Mouse (Mus musculus): ENCODE measurements around the gene Arsb.
A peak's percentile ranks its signal among the peaks of the same experiment; 100 is the strongest.

Gene Arsb

DNA sequence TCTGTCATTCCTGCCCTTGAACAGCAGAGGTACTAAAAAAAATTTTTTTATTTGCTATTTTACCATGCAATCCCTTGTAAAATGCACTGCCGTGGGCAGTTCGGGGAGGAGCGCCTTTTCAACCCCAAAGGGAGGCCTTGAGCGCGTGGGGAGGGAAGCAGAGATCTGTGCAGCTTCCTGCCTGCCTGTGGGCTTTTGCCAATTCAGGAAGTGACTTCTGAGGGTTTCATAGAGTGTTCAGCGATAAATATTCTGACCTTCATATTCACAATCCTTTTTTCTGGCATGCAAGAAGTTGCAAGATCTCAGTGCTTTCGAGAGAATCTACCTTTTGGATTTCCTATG is 151.1 kb downstream of the Arsb start:
- peak; percentile 33 for DNase-seq (ENCODE audit: low spot score)

DNA sequence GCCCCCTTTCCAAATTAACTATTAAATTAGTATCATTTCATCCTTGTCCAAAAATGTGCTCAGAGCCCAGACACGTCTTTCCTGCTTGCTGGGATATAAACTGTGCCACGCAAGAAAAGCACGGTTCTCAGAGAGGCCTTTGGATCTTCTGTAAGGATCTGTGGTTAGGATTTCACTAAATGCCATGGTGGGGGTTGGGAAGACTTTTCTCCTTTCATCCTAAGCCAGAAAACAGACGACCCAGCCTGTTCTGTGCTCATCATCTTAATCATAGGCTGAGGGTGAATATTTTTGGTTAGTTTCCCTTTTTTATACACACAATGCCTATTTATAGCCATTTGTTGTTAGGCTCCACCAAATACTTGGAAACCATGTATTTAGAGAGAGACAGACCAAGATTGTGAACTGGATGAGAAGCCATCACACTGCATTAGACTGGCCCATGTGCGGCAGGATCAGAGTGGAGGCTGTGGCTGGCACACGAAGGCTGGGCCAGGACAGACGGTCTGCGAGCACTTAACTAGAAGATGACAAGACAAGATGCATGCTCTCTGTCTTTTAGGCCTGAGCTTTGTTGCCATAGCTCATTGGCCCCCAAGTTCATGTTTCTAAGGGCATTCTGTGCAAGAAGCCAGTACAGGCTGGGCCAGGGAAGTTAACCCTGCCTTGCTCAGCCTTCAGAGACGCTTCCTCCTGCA is 153.5 kb downstream of the Arsb start:
- no peak for DNase-seq (ENCODE audit: low spot score)

DNA sequence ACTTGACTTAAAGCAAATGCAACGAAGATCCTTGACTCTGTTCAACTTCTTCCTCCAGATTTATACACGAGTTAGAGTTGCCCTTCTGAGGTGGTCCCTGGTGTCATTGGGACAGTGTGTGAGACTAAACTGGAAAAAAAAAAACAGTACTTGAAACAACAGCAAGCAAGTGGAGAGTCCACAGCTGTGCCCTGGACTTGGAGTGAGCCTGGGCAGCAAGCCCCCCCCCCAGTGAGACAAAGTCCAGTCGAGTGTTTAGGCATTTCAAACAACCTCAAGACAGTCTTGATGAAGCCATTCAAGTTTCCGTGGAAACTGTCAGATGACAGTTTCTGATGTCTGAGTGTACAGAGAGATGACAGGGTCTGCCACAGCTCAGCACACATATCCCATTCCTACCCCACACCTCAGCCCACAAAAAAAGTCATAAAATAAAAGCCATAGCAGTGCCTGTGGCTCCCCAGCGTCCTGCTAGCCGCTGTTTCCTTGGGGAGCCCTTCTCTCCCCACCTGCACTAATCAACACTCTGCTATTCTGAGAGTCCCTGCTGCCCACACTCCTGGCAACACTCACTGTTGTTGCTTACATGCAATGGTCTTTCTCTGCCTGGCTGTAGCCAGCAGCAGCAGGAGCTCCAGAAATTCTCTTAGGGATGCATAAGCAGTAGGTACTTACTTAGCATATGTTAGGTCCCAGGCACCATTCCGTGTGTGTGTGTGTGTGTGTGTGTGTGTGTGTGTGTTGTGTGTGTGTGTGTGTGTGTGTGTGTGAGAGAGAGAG is 159.3 kb downstream of the Arsb start:
- DNase-seq (ENCODE audit: low spot score): no peak

DNA sequence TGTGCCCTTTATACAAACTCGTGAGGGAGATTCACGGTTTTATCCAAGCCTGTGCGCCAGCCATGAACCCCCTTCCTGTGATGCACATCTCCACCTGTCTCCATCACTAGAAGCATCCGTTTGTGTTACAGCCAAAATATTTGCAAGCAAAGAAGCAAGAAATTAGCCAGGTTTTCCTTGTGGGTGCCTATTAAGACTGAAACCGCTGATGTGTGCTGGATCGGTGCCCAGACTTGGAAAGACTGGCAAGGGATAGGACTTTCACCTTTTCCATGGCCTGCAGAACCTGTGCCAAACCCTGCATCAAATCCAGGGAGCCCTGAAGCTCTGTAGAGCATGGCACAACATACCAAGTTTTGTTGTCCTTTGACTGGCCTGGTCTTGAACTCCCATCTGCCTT is 165.0 kb downstream of the Arsb start:
- DNase-seq (ENCODE audit: low spot score): no peak

DNA sequence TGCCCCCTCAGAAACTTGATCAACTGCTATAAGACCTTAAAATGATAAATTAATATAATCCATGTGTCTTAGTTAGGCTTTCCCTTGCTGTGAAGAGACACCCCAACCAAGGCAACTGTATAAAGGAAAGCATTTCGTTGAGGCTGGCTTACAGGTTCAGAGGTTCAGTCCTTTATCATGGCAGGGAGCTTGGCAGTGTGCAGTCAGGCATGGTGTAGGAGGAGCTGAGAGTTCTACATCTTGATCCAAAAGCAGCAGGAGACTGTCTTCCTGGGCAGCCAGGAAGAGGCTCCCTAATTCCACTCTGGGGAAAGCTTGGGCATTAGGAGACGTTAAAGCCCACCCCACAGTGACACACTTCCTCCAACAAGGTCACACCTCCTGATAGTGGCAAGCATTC is 166.7 kb downstream of the Arsb start:
- DNase-seq (ENCODE audit: low spot score): no peak

DNA sequence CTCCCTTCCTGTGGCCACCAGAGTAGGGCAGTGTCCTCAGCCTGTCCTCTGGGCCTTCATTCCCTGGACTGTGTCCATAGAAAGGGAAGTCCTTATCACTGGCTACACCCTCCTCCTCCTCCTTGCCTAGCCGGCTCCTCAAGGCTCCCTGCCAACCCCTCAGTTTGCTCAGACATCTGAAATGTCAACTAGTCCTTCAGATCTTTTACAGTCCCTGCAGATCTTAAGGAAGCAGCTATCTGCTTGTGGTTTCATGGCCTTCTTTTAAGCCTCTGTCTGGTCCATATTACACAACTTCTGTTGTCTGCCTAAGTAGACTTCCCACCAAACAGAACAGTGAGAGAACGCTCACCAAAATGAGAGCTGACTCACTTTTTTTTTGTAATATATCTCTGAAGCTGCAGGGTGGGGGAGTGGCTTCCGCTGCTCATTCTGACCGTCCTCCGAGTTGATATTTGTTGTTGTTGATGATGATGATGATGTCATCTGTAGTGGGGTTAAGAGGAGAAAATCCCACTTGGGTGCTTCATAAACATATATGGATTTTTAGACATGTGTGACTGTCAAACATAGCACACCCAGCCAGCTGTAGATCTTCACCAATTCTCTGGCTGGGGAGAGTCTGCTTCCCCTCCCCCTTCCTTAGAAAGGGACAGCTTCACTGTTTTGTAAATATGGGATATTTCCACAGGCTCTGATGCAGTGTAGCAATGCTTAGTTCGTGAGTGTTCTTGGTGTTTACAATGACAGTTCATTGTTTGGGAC is 168.1 kb downstream of the Arsb start:
- DNase-seq (ENCODE audit: low spot score): peak; percentile 26

DNA sequence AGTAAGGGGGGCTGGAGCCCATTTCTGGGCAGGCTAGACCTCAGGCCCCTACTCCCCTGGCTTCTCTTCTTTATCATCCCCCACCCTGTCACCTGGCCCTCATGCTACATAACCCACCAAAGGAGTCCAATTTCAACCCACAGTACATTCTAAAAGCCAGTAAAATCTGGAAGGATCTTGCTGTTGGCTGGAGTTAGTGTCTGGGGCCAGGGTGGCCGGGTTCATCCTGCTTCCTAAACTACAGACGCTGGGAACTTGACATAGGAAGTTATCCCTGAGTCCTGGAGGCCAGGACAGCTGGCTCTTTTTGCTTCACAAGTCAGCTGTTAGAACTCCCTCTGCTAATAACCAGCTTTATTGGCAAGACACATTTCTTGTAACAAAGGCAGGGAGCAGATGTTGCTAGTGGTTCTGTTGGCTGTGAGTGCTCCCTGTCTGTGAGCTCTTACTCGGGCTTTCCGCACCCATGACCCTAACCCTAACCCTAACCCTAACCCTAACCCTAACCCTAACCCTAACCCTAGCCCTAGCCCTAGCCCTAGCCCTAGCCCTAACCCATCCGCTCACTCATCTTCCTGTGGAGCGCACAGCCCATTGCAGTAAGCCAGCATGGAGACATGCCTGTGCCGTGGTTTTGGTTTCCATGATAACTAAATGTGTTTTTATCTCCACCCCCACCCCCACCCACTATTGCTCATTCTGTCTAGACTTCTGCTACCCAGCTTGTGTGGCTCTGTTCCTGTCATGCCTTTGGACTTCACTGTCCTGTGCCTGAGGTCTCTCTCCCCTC is 169.5 kb downstream of the Arsb start:
- peak; percentile 72 for DNase-seq (ENCODE audit: low spot score)

DNA sequence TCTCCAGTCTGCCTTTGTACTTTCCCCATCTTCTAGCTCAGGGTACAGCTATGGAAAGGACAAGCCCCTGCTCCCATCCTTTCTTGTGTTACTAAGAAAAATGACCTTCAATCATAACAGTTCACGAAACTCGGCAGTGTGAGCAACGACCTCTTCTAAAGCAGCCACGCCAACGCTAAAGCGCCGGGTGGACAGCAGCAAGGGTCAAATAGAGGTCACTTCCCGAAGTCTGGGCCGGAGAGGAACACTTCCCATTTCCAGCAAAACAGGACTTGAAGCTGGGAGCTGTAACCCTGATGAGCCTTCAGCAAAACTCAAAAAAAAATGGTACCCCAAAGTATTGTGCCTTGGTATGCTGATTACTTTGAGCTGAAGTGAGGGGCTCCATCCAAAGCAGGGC is 179.6 kb downstream of the Arsb start:
- DNase-seq (ENCODE audit: low spot score): no peak

DNA sequence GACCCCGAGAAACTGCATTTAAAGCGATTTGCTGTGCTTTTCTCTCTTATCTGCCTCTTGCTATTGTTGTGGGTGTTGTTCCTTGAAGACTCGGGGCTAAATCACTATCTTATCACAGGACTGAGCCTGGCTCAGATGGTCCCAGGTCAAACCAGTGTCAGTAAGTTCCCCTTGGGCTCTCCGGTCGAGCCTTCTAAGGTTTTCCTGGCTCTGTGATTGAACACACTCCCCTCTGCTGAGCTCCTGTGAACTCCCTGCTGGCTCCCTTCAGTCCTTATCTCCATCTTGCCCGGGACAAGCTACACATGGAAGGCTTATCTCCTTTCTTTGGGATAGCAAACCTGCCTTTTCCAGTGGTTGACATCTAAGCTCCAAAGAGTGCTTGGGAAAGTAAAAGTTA is 180.1 kb downstream of the Arsb start:
- DNase-seq (ENCODE audit: low spot score): no peak

DNA sequence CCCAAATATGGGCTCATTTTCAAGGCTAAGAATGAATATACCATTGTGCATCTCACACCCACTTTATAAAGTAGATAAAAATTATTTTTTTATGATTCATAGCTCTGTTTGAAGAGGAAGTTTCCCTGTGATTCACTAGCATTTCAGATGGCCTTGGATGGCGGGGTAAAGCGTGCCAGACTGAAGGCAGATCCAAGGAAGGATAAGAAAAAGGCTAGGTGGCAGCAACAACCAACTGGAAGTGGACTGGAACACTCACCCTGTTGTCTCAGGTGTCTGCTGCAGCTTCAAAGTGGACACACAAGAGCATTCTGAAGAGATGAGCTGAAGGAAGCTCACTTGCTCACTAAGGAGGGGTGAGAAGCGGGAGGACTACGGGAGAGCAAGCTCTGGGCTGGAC is 181.0 kb downstream of the Arsb start:
- no peak for DNase-seq (ENCODE audit: low spot score)

DNA sequence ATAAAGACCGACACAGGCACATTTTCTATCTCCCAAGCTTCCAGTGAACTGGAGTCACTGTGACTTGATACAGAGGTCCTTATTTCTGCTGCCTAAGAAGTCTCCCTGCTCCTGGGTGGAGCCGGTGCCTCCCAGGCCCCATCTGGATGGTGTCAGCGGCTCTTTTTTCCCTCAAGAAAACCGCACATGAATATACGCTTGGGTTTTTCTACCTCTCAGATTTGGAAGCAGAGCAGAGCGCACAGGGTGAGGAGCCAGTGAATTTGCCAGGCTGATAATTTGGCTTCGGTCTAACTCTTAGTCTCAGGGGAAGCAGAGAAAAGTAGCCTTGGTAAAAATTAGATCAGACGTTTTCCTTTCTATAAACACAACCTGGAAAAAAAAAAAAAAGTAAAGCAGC is 186.5 kb downstream of the Arsb start:
- no peak for DNase-seq (ENCODE audit: low spot score)

DNA sequence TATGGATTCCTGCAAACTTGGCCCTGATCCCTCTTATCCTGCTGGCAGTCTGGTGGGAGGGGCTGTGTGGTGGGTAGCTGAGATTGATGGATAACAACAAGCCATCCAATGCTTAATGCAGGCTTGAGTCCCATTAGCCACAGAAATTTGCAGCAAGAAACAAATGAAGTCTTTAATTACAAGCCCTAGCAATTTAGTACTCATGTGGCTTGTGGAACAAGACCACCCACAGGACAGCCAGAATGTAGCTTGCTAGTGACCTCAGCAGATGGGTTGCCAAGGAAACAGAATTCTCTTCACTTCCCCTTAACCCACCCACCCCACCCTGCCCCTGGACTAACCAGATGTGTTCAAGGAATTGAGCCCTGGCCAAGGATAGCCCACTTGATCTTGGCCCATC is 194.8 kb downstream of the Arsb start:
- DNase-seq (ENCODE audit: low spot score): no peak

DNA sequence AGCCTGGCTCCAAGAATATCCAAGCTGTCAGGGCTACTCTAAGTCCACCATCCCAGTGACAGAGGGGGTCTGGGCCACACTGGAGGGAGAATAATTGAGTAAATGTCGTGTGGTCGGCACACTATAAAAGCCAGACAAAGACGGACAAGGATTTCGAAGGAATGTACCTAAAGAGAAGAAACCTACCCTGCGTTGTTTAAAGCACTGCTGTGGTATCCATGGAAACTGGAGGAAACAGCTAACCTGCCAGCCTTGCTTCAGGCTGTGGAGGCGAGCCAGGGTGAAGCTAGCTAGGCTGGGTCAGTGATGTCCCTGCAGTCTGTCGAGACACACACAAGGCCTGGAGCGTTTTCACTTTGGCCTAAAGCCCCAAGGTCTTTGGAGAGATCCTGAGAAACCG is 195.7 kb downstream of the Arsb start:
- DNase-seq (ENCODE audit: low spot score): no peak

DNA sequence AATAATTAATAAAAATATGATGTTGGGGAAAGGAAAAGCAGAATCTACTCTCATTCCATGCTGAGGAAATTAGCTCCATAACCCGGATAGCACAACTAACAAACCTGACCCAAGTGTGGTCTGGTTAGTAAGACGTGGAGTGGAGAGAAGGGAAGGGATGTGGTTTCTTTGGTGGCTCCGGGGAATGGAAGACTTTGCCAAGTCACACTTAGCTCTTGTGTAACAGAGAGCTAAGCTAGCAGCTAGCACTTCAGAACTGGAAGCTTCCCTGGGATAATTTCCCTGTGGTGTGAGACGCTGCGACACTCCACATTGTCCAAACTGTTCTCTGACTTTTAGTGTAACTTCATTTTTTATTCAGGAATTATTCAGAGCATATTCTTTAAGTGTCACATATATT is 198.7 kb downstream of the Arsb start:
- no peak for DNase-seq (ENCODE audit: low spot score)

DNA sequence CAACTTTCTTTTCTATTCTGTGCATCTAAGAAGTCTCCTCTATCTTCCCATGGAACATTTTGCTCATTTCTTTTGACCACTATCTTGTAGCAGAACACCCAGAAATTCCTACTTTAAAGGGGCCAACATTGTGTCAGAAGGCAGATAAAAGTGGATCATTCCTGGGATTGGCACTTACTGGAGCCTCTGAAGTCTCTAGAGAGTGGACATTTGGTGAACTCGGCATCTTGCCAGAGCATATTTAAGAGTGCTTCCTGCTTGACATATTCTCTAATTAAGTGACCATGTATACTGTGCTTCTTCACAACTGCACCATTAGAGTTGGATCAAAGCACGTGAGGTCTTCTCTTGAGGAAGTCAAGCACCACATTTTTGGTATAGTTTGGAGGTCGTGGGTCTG is 201.0 kb downstream of the Arsb start:
- no peak for DNase-seq (ENCODE audit: low spot score)

DNA sequence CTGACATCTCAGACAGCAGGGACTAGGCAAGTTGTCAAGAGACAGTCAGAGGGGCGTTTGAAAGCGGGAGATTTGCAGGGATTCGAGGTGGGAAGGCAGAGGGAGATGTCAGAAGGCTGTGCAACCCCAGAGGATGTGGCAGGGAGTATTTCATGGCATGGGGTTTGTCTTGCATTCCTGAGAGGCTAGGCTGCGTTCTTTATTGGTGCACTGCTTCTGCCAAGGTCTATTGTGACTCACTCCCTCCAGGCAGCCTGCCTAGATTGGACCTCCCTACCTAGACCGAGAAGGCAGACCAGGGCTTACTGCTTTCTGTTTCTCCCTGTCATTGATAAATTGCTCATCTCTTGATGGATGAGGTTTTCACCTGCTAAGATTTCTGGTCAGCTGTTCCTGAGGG is 204.2 kb downstream of the Arsb start:
- no peak for DNase-seq (ENCODE audit: low spot score)

DNA sequence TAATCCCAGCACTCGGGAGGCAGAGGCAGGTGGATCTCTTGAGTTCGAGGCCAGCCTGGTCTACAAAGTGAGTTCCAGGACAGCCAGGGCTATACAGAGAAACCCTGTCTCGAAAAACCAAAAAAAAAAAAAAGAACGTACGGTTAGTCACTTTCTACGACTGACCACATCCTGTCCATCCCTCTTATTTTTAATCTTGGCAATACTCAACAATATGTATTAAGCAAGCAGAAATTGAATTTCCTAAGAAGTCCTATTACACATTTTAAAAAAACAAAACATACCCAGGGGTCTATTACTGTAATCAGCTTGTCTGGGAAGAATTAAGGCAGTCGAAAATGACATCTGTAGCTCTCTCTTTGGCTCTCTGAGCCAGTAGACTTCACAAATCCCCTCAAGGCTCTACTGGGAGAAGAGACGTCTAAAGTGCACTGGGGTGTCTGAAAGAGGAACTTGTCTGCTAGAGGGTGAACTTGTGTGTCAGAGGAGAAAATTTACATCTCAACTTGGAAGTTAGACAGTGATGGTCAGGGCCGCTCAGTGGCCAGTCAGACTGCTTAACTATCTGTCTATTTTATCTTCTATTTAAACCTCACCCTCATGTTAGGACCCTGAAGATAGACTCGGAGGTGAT is 205.6 kb downstream of the Arsb start:
- no peak for DNase-seq (ENCODE audit: low spot score)

DNA sequence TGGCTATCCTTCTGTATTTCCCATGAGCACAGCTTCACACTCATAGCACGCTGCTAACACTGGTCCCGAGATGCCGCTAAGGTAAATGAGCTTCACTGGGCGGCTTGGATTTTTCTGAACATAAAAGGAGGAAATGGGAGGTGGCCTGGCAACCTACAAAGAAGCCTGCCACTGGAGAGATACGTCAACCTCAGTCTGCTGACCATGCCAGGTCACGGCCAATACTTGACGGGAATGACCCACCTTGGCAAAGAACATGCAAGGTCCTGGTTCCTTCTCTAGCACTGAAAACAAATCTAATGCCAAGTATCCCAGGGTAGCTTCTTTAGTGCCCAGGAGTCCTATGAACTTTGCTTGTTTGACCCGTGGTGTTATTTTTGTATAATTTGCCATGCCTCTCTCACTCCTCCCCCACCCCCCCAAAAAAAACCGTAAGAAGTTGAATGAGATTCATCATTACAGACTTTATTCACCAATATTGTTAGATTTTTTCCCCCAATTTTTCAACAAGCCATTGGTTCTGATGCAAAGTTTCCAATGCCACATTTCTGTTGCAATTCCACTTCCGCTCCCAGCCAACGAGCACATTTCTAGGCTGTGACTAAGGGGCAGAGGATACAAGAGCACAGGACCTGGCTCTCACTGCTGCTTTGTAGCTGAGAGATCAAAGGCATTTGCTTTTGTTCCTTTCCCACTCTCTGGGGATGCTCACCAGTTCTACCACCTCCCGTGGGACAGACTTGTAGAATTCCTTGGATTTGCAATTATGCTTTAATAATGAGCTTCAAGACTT is 207.5 kb downstream of the Arsb start:
- no peak for DNase-seq (ENCODE audit: low spot score)

DNA sequence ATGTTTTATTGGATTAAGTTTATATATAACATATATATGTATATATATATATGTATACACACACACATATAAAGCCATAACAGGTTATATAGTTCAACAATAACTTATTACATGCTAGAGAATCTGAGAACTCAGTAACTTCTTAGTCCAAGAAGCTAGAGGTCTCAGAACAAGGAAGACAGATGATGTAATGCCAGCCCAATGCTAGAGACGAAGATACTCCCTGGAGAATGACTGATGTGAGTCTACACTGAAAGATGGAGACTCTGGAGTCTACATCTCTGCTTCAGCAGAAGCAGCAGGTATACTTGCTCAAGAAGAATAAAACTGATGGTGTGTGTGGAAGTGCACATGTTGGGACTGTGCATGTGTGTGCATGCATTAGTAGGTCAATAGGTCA is 208.3 kb downstream of the Arsb start:
- no peak for DNase-seq (ENCODE audit: low spot score)

DNA sequence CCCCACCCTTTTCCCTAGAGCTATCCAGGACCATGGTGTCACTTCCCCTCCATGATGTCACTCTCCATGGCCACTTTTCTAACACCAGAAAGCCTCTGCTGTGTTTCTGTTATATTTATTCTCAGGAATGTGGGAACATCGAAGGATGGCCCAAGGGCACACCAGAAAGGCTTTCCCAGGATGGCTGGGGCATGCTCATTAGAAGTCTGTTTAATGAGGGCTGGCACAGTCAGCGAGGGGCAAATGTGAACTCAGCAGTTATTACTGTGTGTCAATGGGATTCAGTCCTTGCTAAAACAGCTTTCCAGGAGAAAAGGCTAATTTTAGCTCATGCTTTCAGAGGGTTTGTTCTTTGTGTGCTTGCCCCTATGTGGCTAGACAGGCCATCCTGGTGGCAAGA is 213.1 kb downstream of the Arsb start:
- DNase-seq (ENCODE audit: low spot score): no peak

DNA sequence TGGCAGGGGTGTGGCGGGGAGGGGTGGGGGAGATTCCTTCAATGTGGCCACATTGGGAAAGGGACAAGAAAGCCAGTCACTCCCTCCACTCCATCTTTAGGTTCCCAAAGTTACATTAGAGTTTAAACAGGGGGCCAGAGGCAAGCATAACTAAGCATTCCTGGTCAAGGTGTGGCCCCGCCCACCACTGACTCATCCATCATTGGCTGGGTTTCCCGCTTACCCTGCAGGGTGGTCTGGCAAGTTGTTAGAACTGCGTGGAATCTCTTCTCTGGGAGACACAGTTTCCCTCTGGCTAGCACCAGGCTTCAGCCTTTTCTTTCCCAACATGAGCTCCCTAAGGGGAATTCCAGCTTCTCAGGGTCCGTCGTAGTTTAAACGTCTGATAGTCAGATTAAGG is 213.8 kb downstream of the Arsb start:
- no peak for DNase-seq (ENCODE audit: low spot score)

All from lung, postnatal 25 days (tissue).